Mouse (Mus musculus) MEL (cell line): ENCODE measurements around the gene Megf6. TPM values are rescaled to one million over a fixed set of nuclear protein-coding genes. Genes with fewer than 3 reads are reported as not detected.

Experiments
- DNase-seq: peaks from one replicate; pipeline ENCODE4 v3.0.0; 2011; ENCODE audit warnings: low read depth, low spot score
- H3K27ac ChIP-seq: 2 replicates; pipeline ENCODE4 v1.5.1; 2012; ENCODE audit warnings: low read depth, mild to moderate bottlenecking, control low read depth, low read length, moderate library complexity; ENCODE audit not compliant: control insufficient read depth
- H3K27me3 ChIP-seq, 2 experiments: fragments of 150-350 bp in 1 of 2; sonication (generic) in 1 of 2; 2 replicates each; pipeline ENCODE4 v1.6.1; 2012; ENCODE audit warnings: low read length in 2 of 2, mild to moderate bottlenecking in 2 of 2, improper control_type of control experiment in 1 of 2, moderate library complexity in 1 of 2; ENCODE audit not compliant: insufficient read depth in 2 of 2, control insufficient read depth in 1 of 2
- H3K36me3 ChIP-seq, 2 experiments: 2 replicates each; pipeline ENCODE4 v1.6.1; 2012 to 2014; ENCODE audit warnings: low read length in 2 of 2, improper control_type of control experiment in 1 of 2, inconsistent platforms in 1 of 2, mild to moderate bottlenecking in 1 of 2; ENCODE audit not compliant: insufficient read depth in 2 of 2, control insufficient read depth in 1 of 2
- H3K4me1 ChIP-seq, 2 experiments: fragments of 150-350 bp in 1 of 2; sonication (generic) in 1 of 2; 2 replicates each; pipeline ENCODE4 v1.6.1; 2012; ENCODE audit warnings: low read length in 2 of 2, improper control_type of control experiment in 1 of 2, mild to moderate bottlenecking in 1 of 2; ENCODE audit not compliant: insufficient read depth in 2 of 2, control insufficient read depth in 1 of 2
- H3K4me3 ChIP-seq, 2 experiments: fragments of 150-350 bp in 1 of 2; sonication (generic) in 1 of 2; 2 replicates each; pipeline ENCODE4 v1.5.1; 2012; ENCODE audit warnings: low read depth in 2 of 2, low read length in 2 of 2, mild to moderate bottlenecking in 2 of 2, moderate library complexity in 2 of 2, control low read depth in 1 of 2, improper control_type of control experiment in 1 of 2; ENCODE audit not compliant: control insufficient read depth in 1 of 2, insufficient read depth in 1 of 2
- H3K79me2 ChIP-seq: 2 replicates; pipeline ENCODE4 v1.6.1; 2012; ENCODE audit warnings: mild to moderate bottlenecking, low read length, moderate library complexity; ENCODE audit not compliant: control insufficient read depth, poor library complexity, insufficient read depth
- H3K9ac ChIP-seq: 2 replicates; pipeline ENCODE4 v1.6.1; 2012; ENCODE audit warnings: low read depth, mild to moderate bottlenecking, control low read depth, low read length, moderate library complexity; ENCODE audit not compliant: control insufficient read depth, poor library complexity, severe bottlenecking
- H3K9me3 ChIP-seq: fragments of 150-350 bp; sonication (generic); replicated peaks from 2 replicates; pipeline ENCODE4 v1.6.1; 2012; ENCODE audit warnings: mild to moderate bottlenecking, low read length, improper control_type of control experiment, moderate library complexity; ENCODE audit not compliant: insufficient read depth
- CHD2 ChIP-seq: IDR thresholded peaks from 2 replicates; pipeline ENCODE4 v1.6.1; 2011; ENCODE audit warnings: low read length, improper control_type of control experiment
- E2F4 ChIP-seq: IDR thresholded peaks from 2 replicates; pipeline ENCODE4 v1.6.1; 2011; ENCODE audit warnings: low read depth, low read length, improper control_type of control experiment, borderline replicate concordance
- ELF1 ChIP-seq: IDR thresholded peaks from 2 replicates; pipeline ENCODE4 v1.6.1; 2014; ENCODE audit warnings: low read depth, mild to moderate bottlenecking, inconsistent platforms, low read length, improper control_type of control experiment, moderate library complexity
- HCFC1 ChIP-seq: IDR thresholded peaks from 2 replicates; pipeline ENCODE4 v1.6.1; 2012; ENCODE audit warnings: low read depth, mild to moderate bottlenecking, inconsistent platforms, low read length, improper control_type of control experiment, moderate library complexity
- JUND ChIP-seq: IDR thresholded peaks from 2 replicates; pipeline ENCODE4 v1.6.1; 2011; ENCODE audit warnings: low read depth, mild to moderate bottlenecking, improper control_type of control experiment, low read length
- KAT2A ChIP-seq: conservative IDR thresholded peaks from 2 replicates; pipeline ENCODE4 v1.6.1; 2012; ENCODE audit warnings: low read depth, low read length, improper control_type of control experiment, inconsistent platforms
- MAX ChIP-seq: IDR thresholded peaks from 2 replicates; pipeline ENCODE4 v1.6.1; 2011; ENCODE audit warnings: low read length, improper control_type of control experiment
- MXI1 ChIP-seq: IDR thresholded peaks from 2 replicates; pipeline ENCODE4 v1.6.1; 2011; ENCODE audit warnings: mild to moderate bottlenecking, low read depth, low read length, improper control_type of control experiment
- RAD21 ChIP-seq: IDR thresholded peaks from 2 replicates; pipeline ENCODE4 v1.6.1; 2011; ENCODE audit warnings: mild to moderate bottlenecking, low read depth, low read length, improper control_type of control experiment
- SMC3 ChIP-seq: IDR thresholded peaks from 2 replicates; pipeline ENCODE4 v1.6.1; 2011; ENCODE audit warnings: low read depth, low read length, improper control_type of control experiment
- TAL1 ChIP-seq: IDR thresholded peaks from 2 replicates; pipeline ENCODE4 v1.6.1; 2012; ENCODE audit warnings: mild to moderate bottlenecking, inconsistent platforms, low read length, moderate library complexity, mixed read lengths
- USF1 ChIP-seq: IDR thresholded peaks from 2 replicates; pipeline ENCODE4 v1.6.1; 2014; ENCODE audit warnings: low read depth, mild to moderate bottlenecking, inconsistent platforms, low read length, improper control_type of control experiment, moderate library complexity
- USF2 ChIP-seq, 2 experiments: IDR thresholded peaks; 2 replicates each; pipeline ENCODE4 v1.6.1; 2011 to 2012; ENCODE audit warnings: improper control_type of control experiment in 2 of 2, low read length in 2 of 2, borderline replicate concordance in 1 of 2, inconsistent platforms in 1 of 2, low read depth in 1 of 2, mild to moderate bottlenecking in 1 of 2; ENCODE audit not compliant: insufficient read depth in 1 of 2
- ZC3H11A ChIP-seq: IDR thresholded peaks from 2 replicates; pipeline ENCODE4 v1.6.1; 2012; ENCODE audit warnings: low read depth, mild to moderate bottlenecking, inconsistent platforms, low read length, improper control_type of control experiment
- ZKSCAN1 ChIP-seq: IDR thresholded peaks from 2 replicates; pipeline ENCODE4 v1.6.1; 2012; ENCODE audit warnings: low read depth, mild to moderate bottlenecking, inconsistent platforms, low read length, improper control_type of control experiment, moderate library complexity
- ZMIZ1 ChIP-seq: IDR thresholded peaks from 2 replicates; pipeline ENCODE4 v1.6.1; 2012; ENCODE audit warnings: low read depth, mild to moderate bottlenecking, inconsistent platforms, low read length, improper control_type of control experiment, moderate library complexity
- polyA plus RNA-seq, 2 experiments: library from polyadenylated mRNA; stranded (reverse) in 1 of 2; unstranded in 1 of 2; fragments of >175 nt in 1 of 2; fragments of >200 nt in 1 of 2; gene quantifications; 2 replicates each; pipeline versions ENCODE4 v1.2.1 to v1.2.4; 2012; ENCODE audit warnings: low replicate concordance in 2 of 2, low read depth in 1 of 2; ENCODE audit not compliant: insufficient read length in 2 of 2, insufficient read depth in 1 of 2, missing spikeins in 1 of 2
- total RNA-seq: library from RNA; depleted of rRNA; stranded (reverse); fragments of 300-350 nt; gene quantifications from 2 replicates; pipeline ENCODE4 v1.2.3, GENCODE M21; 2012

The Megf6 gene
- total and polyA plus RNA-seq, 3 experiments, result 0.07 to 0.12 TPM; not detected in 1

- no peaks in the 10 kb centered on the region for H3K27me3 ChIP-seq
Observed at GRCm38 (mm10) chr4:154224970-154225309, 54.4 kb downstream of the Megf6 start.

DNA sequence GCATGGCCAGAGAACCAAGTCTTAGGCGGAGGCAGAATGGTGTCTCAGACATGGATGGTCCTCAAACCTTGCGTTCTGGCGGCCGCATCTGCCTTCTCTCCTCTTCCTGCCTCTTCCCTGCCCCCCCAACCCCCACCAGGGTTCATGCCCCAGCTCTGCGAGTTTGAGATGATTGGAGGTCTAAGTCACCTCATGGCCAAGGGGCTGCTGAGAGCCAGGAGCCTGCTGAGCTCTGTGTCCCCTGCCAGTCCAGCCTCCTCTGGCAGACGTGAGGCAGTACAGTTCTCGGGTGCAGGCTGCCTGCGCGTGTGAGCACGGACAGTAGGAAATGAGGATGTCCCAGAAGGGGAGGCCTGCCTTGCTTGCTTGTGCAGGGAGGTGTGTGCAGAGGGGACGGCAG lies 56.1 kb downstream of the Megf6 start:
- no peak for DNase-seq
- H3K4me3 ChIP-seq, result no peak overlapping the region

More at GRCm38 (mm10) chr4:154224970-154225309, 54.4 kb downstream of the Megf6 start:
- Histone ChIP-seq H3K27ac (no peak overlapping the region), H3K79me2 (no peaks in the 10 kb centered on the region), H3K9me3 (no peaks in the 10 kb centered on the region), H3K36me3 (no peaks in the 10 kb centered on the region), H3K4me3 (no peak overlapping the region), H3K9ac (no peak overlapping the region), H3K4me1 (no peaks in the 10 kb centered on the region)
- no peak for TF ChIP-seq JUND
- no peak for TF ChIP-seq SMC3
- no peak for TF ChIP-seq USF2 (IDR thresholded peaks at IDR 0.05; ENCODE audit: borderline replicate concordance in 1 of 2, insufficient read depth in 1 of 2, low read depth in 1 of 2, low read length in 2 of 2)
- TF ChIP-seq USF1, result no peak
- no peak for TF ChIP-seq TAL1
- TF ChIP-seq HCFC1, result no peak
- no peak for TF ChIP-seq MXI1
- DNase-seq, result no peak

DNA sequence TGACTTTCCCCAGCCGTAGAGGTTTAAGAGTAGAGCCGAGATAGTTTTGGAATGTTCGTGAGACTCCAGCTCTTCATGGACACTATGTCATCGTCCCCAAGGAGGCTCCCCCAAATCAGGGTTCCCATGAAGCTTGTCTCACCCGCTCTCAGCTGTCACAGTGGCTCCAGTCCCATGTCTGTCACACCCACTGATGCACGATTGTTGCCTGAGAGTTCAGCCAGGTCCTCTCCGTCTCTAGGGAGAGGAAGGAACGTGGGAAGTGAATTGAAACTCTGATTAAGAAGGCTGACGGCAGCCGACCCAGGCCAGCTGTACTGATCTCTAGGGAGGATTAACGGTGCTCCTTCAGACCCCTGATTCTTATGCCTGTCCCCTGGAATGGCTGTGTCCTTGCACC lies 57.8 kb downstream of the Megf6 start:
- no peaks in the 10 kb centered on the region for H3K36me3 ChIP-seq
- no peak for DNase-seq
- H3K9me3 ChIP-seq, result no peaks in the 10 kb centered on the region
- no peaks in the 10 kb centered on the region for H3K27me3 ChIP-seq
- H3K27ac ChIP-seq, result no peak overlapping the region
- no peaks in the 10 kb centered on the region for H3K4me1 ChIP-seq
- H3K4me3 ChIP-seq, result no peak overlapping the region
- H3K9ac ChIP-seq, result no peak overlapping the region
- no peaks in the 10 kb centered on the region for H3K79me2 ChIP-seq
- no peak for TF ChIP-seq JUND
- no peak for TF ChIP-seq CHD2
- TF ChIP-seq E2F4, result no peak
- TF ChIP-seq ZMIZ1, result no peak
- no peak for TF ChIP-seq ZC3H11A
- TF ChIP-seq RAD21, result no peak

More for the DNA sequence above, 56.1 kb downstream of the Megf6 start:
- H3K79me2 ChIP-seq, result no peaks in the 10 kb centered on the region
- H3K27me3 ChIP-seq, result no peaks in the 10 kb centered on the region
- no peak for TF ChIP-seq ELF1
- no peak for TF ChIP-seq MAX
- no peak for TF ChIP-seq E2F4
- no peak for TF ChIP-seq USF1
- no peak for TF ChIP-seq KAT2A
- TF ChIP-seq ZKSCAN1, result no peak
- TF ChIP-seq, all 39 proteins: peak for 0
- H3K4me1 ChIP-seq, result no peaks in the 10 kb centered on the region
- H3K9ac ChIP-seq, result no peak overlapping the region
- no peaks in the 10 kb centered on the region for H3K36me3 ChIP-seq
- H3K27ac ChIP-seq, result no peak overlapping the region
- H3K9me3 ChIP-seq, result no peaks in the 10 kb centered on the region
